Mouse (Mus musculus) brown adipose tissue, adult 24 weeks (tissue): ENCODE results near the gene Myl6. TPM values are rescaled to one million over a fixed set of nuclear protein-coding genes. Genes with fewer than 3 reads are reported as not detected.

Experiments used
- H3K27ac ChIP-seq: fragments of 200-500 bp; replicated peaks from 2 replicates; pipeline ENCODE4 v1.5.1; 2012; ENCODE audit warnings: low read depth, mild to moderate bottlenecking, low read length
- H3K4me1 ChIP-seq: fragments of 200-500 bp; 2 replicates; pipeline ENCODE4 v1.6.1; 2012; ENCODE audit warnings: low read length, mixed read lengths; ENCODE audit not compliant: control insufficient read depth, insufficient read depth, insufficient read length
- H3K4me3 ChIP-seq: fragments of 200-500 bp; 2 replicates; pipeline ENCODE4 v1.5.1; 2012; ENCODE audit warnings: low read depth, mild to moderate bottlenecking, low read length, moderate library complexity; ENCODE audit not compliant: insufficient read depth
- polyA plus RNA-seq: library from polyadenylated mRNA; stranded (reverse); fragments of >200 nt; gene quantifications from 2 replicates; pipeline ENCODE4 v1.2.4, GENCODE M21; 2012; ENCODE audit not compliant: missing spikeins, insufficient read depth, insufficient read length

The Myl6 gene
- polyA plus RNA-seq, 1 experiment = 1,414 TPM

- Histone ChIP-seq H3K27ac (no peak overlapping the region), H3K4me1 (peaks cover 15% of the 10 kb centered on the region), H3K4me3 (no peak overlapping the region)
Measured at GRCm38 (mm10) chr10:128441324-128442119, 52.4 kb downstream of the Myl6 start.

Other genes starting within 250 kb of the Myl6 start
- gene Apon, start 240.0 kb downstream of the Myl6 start, polyA plus RNA-seq = not detected in 2 replicates
- not detected in 2 replicates for gene Apof, start 225.5 kb downstream of the Myl6 start, polyA plus RNA-seq
- 5.4 and 5.5 TPM in 2 replicates for gene Stat2, start 223.6 kb downstream of the Myl6 start, polyA plus RNA-seq
- not detected in 2 replicates for gene Il23a, start 195.4 kb downstream of the Myl6 start, polyA plus RNA-seq
- gene Pan2, start 190.8 kb downstream of the Myl6 start, polyA plus RNA-seq = 5.9 and 8.9 TPM in 2 replicates
- 115 and 131 TPM in 2 replicates for gene Cnpy2, start 171.7 kb downstream of the Myl6 start, polyA plus RNA-seq
- gene Cs, start 156.4 kb downstream of the Myl6 start, polyA plus RNA-seq = 1,610 and 1,861 TPM in 2 replicates
- gene Coq10a, start 125.1 kb downstream of the Myl6 start, polyA plus RNA-seq = 122 and 173 TPM in 2 replicates
- 16.9 and 22.4 TPM in 2 replicates for gene Ankrd52, start 117.0 kb downstream of the Myl6 start, polyA plus RNA-seq
- gene Slc39a5, start 92.9 kb downstream of the Myl6 start, polyA plus RNA-seq = not detected in 2 replicates
- gene Nabp2, start 82.7 kb downstream of the Myl6 start, polyA plus RNA-seq = 67.1 and 87.6 TPM in 2 replicates
- gene Rnf41, start 82.5 kb downstream of the Myl6 start, polyA plus RNA-seq = 15.1 and 17.1 TPM in 2 replicates
- 63.7 and 94.7 TPM in 2 replicates for gene Smarcc2, start 34.9 kb downstream of the Myl6 start, polyA plus RNA-seq
- 13.5 and 24.5 TPM in 2 replicates for gene Myl6b, start 4.5 kb upstream of the Myl6 start, polyA plus RNA-seq
- gene Esyt1, start 31.7 kb upstream of the Myl6 start, polyA plus RNA-seq = 31.6 and 35.5 TPM in 2 replicates
- gene Zc3h10, start 53.6 kb upstream of the Myl6 start, polyA plus RNA-seq = 4.7 TPM in 2 replicates
- 1,628 and 2,018 TPM in 2 replicates for gene Rpl41, start 55.2 kb upstream of the Myl6 start, polyA plus RNA-seq
- gene Pa2g4, start 71.8 kb upstream of the Myl6 start, polyA plus RNA-seq = 36.0 and 56.8 TPM in 2 replicates
- gene Erbb3, start 95.5 kb upstream of the Myl6 start, polyA plus RNA-seq = 1.3 and 2.0 TPM in 2 replicates
- 292 and 473 TPM in 2 replicates for gene Rps26, start 132.6 kb upstream of the Myl6 start, polyA plus RNA-seq
- gene Ikzf4, start 151.8 kb upstream of the Myl6 start, polyA plus RNA-seq = 0.32 and 0.58 TPM in 2 replicates
- 24.4 and 34.2 TPM in 2 replicates for gene Suox, start 179.9 kb upstream of the Myl6 start, polyA plus RNA-seq
- gene Rab5b, start 202.1 kb upstream of the Myl6 start, polyA plus RNA-seq = 87.6 and 108 TPM in 2 replicates
- not detected in 2 replicates for gene Pmel, start 210.1 kb upstream of the Myl6 start, polyA plus RNA-seq
- 8.6 and 11.1 TPM in 2 replicates for gene Cdk2, start 210.9 kb upstream of the Myl6 start, polyA plus RNA-seq